Mouse (Mus musculus): ENCODE results near the gene Paip2b.

DNA sequence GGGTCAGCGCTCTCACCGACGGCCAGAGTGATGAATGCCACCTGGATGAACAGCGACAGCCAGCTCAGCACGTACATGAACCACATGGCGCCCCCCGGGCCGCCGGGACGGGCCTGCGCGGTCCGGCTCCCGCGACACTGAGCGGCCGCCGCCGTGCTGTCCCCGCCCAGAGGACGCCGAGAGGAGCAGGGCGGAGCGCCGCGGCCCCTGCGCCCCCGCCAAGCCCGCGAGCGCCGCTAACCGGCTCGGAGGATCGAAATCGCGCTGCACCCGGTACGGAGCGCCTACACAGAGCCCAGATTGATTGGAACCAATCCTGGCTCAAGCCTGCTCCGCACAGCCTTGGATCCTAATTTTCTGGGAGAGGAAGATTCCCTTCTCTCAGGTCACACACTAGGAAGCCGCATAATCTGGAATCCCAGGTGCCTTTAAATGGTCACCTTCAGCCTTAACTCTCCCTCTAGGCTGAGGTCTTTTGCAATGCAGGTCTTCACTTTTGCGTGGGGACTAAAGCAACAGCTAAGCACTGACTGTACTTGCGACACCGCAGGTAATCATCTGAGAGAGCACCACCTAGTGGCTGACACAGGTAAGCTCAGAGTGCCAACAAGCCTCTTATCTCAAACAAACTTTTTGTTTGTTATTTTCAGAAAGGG lies 55.8 kb downstream of the Paip2b start, which contains the start of gene Tex261:
- peak; percentile 56; the same call in 1 of the 2 replicates for TF ChIP-seq POLR2A (IDR thresholded peaks at IDR 0.05; ENCODE audit: extremely low read depth, insufficient read depth, low read length)
- TF ChIP-seq CTCF (IDR thresholded peaks at IDR 0.05; ENCODE audit: extremely low read depth, insufficient read depth, low read length) = peak; percentile 83

Measured in cortical plate, adult 2 months (tissue).